Mouse (Mus musculus): ENCODE data around the gene Aebp2. TPM values are rescaled to one million over a fixed set of nuclear protein-coding genes. Genes with fewer than 3 reads are reported as not detected.
A peak's percentile ranks its signal among the peaks of the same experiment; 100 is the strongest.

The Aebp2 gene
- total and polyA plus RNA-seq, 2 experiments from 2014 or later, result 5.1 to 29.3 TPM

GRCm38 (mm10) chr6:140698596-140698995 lies 76.1 kb downstream of the Aebp2 start:
- no peaks in the 10 kb centered on the region for H3K4me1 ChIP-seq (ENCODE audit: insufficient read depth, low read length)
- ATAC-seq, result no peak

DNA sequence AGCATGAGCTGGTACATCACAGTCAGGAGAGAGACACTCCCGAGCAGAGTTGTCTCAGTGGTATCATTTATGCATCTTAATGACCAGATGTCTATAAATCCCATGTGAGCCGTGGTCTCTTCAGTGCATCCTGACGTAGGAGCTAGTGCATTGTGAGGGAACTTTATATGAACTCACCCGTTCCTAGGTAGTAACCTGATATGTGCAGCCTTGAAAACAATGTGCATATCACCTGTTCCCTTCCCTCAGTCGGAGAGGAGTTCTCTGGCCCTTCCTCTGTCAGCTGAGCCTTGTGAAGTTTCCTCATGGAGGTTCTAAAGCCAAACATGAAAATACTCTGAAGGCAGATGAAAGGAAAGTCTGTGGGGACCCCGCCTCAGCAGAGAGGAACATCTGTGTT lies 78.8 kb downstream of the Aebp2 start:
- H3K27me3 ChIP-seq (ENCODE audit: insufficient read depth, low read length), result no peaks in the 10 kb centered on the region
- WGBS, result 79% methylated on average over 6 of the region's 6 CpGs

More at GRCm38 (mm10) chr6:140698596-140698995, 76.1 kb downstream of the Aebp2 start:
- Histone ChIP-seq H3K27me3 (ENCODE audit: insufficient read depth, low read length) (no peaks in the 10 kb centered on the region), H3K4me2 (ENCODE audit: low read depth, low read length) (no peak overlapping the region), H3K4me3 (ENCODE audit: low read length) (no peak overlapping the region), H3K9ac (replicated peaks; ENCODE audit: low read length) (no peak overlapping the region), H3K36me3 (ENCODE audit: insufficient read depth, low read length) (no peaks in the 10 kb centered on the region), H3K9me3 (ENCODE audit: low read length) (no peaks in the 10 kb centered on the region), H3K27ac (no peak overlapping the region)
- DNase-seq (ENCODE audit: low spot score), result no peak
- 85% methylated on average over 1 of the region's 1 CpGs for WGBS
- no peak for TF ChIP-seq CTCF (IDR thresholded peaks at IDR 0.05; ENCODE audit: low read depth)

GRCm38 (mm10) chr6:140705132-140705531 lies 82.7 kb downstream of the Aebp2 start:
- Histone ChIP-seq H3K4me1 (ENCODE audit: insufficient read depth, low read length) (no peaks in the 10 kb centered on the region), H3K27me3 (ENCODE audit: insufficient read depth, low read length) (no peaks in the 10 kb centered on the region), H3K9me3 (ENCODE audit: low read length) (no peaks in the 10 kb centered on the region), H3K27ac (no peak overlapping the region), H3K4me2 (ENCODE audit: low read depth, low read length) (no peak overlapping the region), H3K9ac (replicated peaks; ENCODE audit: low read length) (no peak overlapping the region), H3K4me3 (ENCODE audit: low read length) (no peak overlapping the region), H3K36me3 (ENCODE audit: insufficient read depth, low read length) (no peaks in the 10 kb centered on the region)
- WGBS, result 80% methylated on average over 10 of the region's 10 CpGs
- DNase-seq (ENCODE audit: low spot score), result no peak
- ATAC-seq, result no peak
- no peak for TF ChIP-seq CTCF (IDR thresholded peaks at IDR 0.05; ENCODE audit: low read depth)

More for the DNA sequence above, 78.8 kb downstream of the Aebp2 start:
- no peak for ATAC-seq
- Histone ChIP-seq H3K4me2 (ENCODE audit: low read depth, low read length) (no peak overlapping the region), H3K4me3 (ENCODE audit: low read length) (no peak overlapping the region), H3K4me1 (ENCODE audit: insufficient read depth, low read length) (no peaks in the 10 kb centered on the region), H3K9ac (replicated peaks; ENCODE audit: low read length) (no peak overlapping the region), H3K9me3 (ENCODE audit: low read length) (no peaks in the 10 kb centered on the region), H3K27ac (no peak overlapping the region), H3K36me3 (ENCODE audit: insufficient read depth, low read length) (no peaks in the 10 kb centered on the region)
- no peak for DNase-seq (ENCODE audit: low spot score)
- no peak for TF ChIP-seq CTCF (IDR thresholded peaks at IDR 0.05; ENCODE audit: low read depth)

- H3K4me2 ChIP-seq (ENCODE audit: low read depth, low read length), result no peak overlapping the region
- H3K36me3 ChIP-seq (ENCODE audit: insufficient read depth, low read length), result no peaks in the 10 kb centered on the region
- WGBS, result 91% methylated on average over 5 of the region's 5 CpGs
- no peak for DNase-seq (ENCODE audit: low spot score)
- no peak overlapping the region for H3K4me3 ChIP-seq (ENCODE audit: low read length)
- no peak for ATAC-seq
- H3K9me3 ChIP-seq (ENCODE audit: low read length), result no peaks in the 10 kb centered on the region
- H3K9ac ChIP-seq (replicated peaks; ENCODE audit: low read length), result no peak overlapping the region
- TF ChIP-seq CTCF (IDR thresholded peaks at IDR 0.05; ENCODE audit: low read depth), result 0 out of 2 replicates have a peak, but pooled peaks have one; percentile 34
- H3K4me1 ChIP-seq (ENCODE audit: insufficient read depth, low read length), result no peaks in the 10 kb centered on the region
- H3K27ac ChIP-seq, result no peak overlapping the region
- H3K27me3 ChIP-seq (ENCODE audit: insufficient read depth, low read length), result no peaks in the 10 kb centered on the region
These were observed 83.6 kb downstream of the Aebp2 start for GRCm38 (mm10) chr6:140706056-140706455.

- ATAC-seq, result no peak
- Histone ChIP-seq H3K4me1 (ENCODE audit: insufficient read depth, low read length) (no peaks in the 10 kb centered on the region), H3K4me2 (ENCODE audit: low read depth, low read length) (no peak overlapping the region), H3K9ac (replicated peaks; ENCODE audit: low read length) (no peak overlapping the region), H3K36me3 (ENCODE audit: insufficient read depth, low read length) (no peaks in the 10 kb centered on the region), H3K27me3 (ENCODE audit: insufficient read depth, low read length) (no peaks in the 10 kb centered on the region), H3K4me3 (ENCODE audit: low read length) (no peak overlapping the region), H3K9me3 (ENCODE audit: low read length) (no peaks in the 10 kb centered on the region), H3K27ac (no peak overlapping the region)
- no peak for TF ChIP-seq CTCF (IDR thresholded peaks at IDR 0.05; ENCODE audit: low read depth)
- no peak for DNase-seq (ENCODE audit: low spot score)
- 82% methylated on average over 10 of the region's 10 CpGs for WGBS
These were observed 85.6 kb downstream of the Aebp2 start for GRCm38 (mm10) chr6:140708059-140708458.

DNA sequence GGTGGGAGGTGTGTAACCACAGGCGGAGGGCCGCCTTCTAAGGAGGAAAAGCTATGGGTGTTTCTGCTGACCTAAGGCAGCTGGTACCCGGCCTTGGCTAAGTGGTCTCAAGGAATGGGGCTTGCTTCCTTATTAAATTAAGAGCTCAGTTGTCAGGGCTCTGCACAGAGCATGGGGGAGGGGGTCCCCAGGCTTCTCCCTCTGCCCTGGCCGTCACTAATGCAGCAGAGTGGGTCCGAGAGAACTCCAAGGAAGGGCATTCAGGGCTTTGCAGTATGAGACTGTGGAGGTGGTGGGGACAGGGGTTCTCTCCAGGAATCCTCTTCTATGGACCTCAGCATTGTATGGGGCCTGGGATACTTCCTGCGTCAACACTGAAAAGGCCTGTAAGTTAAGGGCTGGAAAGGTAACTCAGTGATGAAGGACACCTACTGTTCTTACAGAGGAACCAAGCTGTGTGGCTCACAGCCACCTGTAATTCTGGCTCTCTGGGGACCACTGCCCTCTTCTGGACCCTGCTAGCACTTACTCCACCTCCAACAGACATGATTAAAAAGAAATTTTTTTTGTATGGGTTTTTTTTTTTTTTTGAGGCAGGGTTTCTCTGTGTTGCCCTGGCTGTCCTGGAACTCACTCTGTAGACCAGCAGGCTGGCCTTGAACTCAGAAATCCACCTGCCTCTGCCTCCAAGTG lies 87.1 kb downstream of the Aebp2 start:
- no peak overlapping the region for H3K4me3 ChIP-seq (ENCODE audit: low read length)
- DNase-seq (ENCODE audit: low spot score) (peak; percentile 48), ATAC-seq (peak; percentile 24; the same call in 1 of the 2 replicates)
- H3K27ac ChIP-seq, result no peak overlapping the region
- no peak overlapping the region for H3K9ac ChIP-seq (replicated peaks; ENCODE audit: low read length)
- H3K36me3 ChIP-seq (ENCODE audit: insufficient read depth, low read length), result no peaks in the 10 kb centered on the region
- no peaks in the 10 kb centered on the region for H3K9me3 ChIP-seq (ENCODE audit: low read length)
- H3K4me1 ChIP-seq (ENCODE audit: insufficient read depth, low read length), result no peaks in the 10 kb centered on the region
- TF ChIP-seq CTCF (IDR thresholded peaks at IDR 0.05; ENCODE audit: low read depth), result peak; percentile 54
- 60% methylated on average over 6 of the region's 6 CpGs for WGBS
- H3K4me2 ChIP-seq (ENCODE audit: low read depth, low read length), result no peak overlapping the region
- H3K27me3 ChIP-seq (ENCODE audit: insufficient read depth, low read length), result no peaks in the 10 kb centered on the region

DNA sequence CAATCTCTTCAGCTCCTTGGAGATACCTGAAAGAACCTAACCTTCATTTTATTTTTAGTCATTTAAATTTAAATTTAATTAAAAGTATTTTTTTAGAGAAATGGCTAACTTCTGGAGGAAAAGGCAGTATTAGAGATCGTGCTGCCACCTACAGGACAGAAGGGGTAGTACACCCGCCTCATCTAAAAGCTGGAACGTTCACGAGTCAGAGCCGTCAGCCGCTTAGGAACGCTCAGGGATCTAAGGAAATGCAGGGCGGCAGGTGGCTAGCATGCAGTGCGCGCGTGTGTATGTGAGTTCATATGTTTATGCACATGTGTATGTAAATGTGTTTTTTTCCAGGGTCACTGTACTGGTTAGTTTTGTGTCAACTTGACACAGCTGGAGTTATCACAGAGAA lies 90.3 kb downstream of the Aebp2 start:
- Histone ChIP-seq H3K36me3 (ENCODE audit: insufficient read depth, low read length) (no peaks in the 10 kb centered on the region), H3K27me3 (ENCODE audit: insufficient read depth, low read length) (no peaks in the 10 kb centered on the region), H3K4me1 (ENCODE audit: insufficient read depth, low read length) (no peaks in the 10 kb centered on the region), H3K4me2 (ENCODE audit: low read depth, low read length) (no peak overlapping the region), H3K9me3 (ENCODE audit: low read length) (no peaks in the 10 kb centered on the region), H3K4me3 (ENCODE audit: low read length) (no peak overlapping the region), H3K9ac (replicated peaks; ENCODE audit: low read length) (no peak overlapping the region), H3K27ac (no peak overlapping the region)
- WGBS, result 7% methylated on average over 11 of the region's 11 CpGs
- peak; percentile 88 for TF ChIP-seq CTCF (IDR thresholded peaks at IDR 0.05; ENCODE audit: low read depth)
- ATAC-seq (peak; percentile 57; the same call in 1 of the 2 replicates), DNase-seq (ENCODE audit: low spot score) (peak; percentile 87)
